Mouse (Mus musculus) bone marrow macrophage, adult 2 months (primary cell): Measurements from ENCODE around the gene Sit1.

Source experiments
- CTCF ChIP-seq: IDR thresholded peaks from 2 replicates; pipeline ENCODE4 v1.5.1; 2012; ENCODE audit warnings: low read depth, mild to moderate bottlenecking, low read length, moderate library complexity
- POLR2A ChIP-seq: IDR thresholded peaks from 2 replicates; pipeline ENCODE4 v1.6.1; 2012; ENCODE audit warnings: mild to moderate bottlenecking, low read depth, low read length, borderline replicate concordance

- TF ChIP-seq CTCF = no peak
- no peak for TF ChIP-seq POLR2A
Observed at GRCm38 (mm10) chr4:43453413-43453812, 30.1 kb downstream of the Sit1 start.
